Mouse (Mus musculus) limb, embryonic 11.5 days (tissue): ENCODE measurements around the gene Pex10. TPM values are rescaled to one million over a fixed set of nuclear protein-coding genes. Genes with fewer than 3 reads are reported as not detected.

ENCODE experiments used
- ATAC-seq: fragments of 200-750 bp; cut with Nextera tagmentation; 2 replicates; pipeline ENCODE4 v1.8.0; 2017; ENCODE audit warnings: low read depth; ENCODE audit not compliant: insufficient number of reproducible peaks, low FRiP score, low TSS enrichment
- DNase-seq: peaks from one replicate; pipeline ENCODE4 v3.0.0-alpha.2; 2015; ENCODE audit warnings: low spot score
- H3K27ac ChIP-seq: fragments of 300-500 bp; sonication (generic); replicated peaks from 2 replicates; pipeline ENCODE4 v1.5.1; 2014; ENCODE audit warnings: low read depth, mild to moderate bottlenecking, low read length
- H3K27me3 ChIP-seq: fragments of 300-500 bp; sonication (generic); 2 replicates; pipeline ENCODE4 v1.6.1; 2014; ENCODE audit warnings: mild to moderate bottlenecking, low read length, mixed read lengths; ENCODE audit not compliant: control insufficient read depth, insufficient read depth
- H3K36me3 ChIP-seq: fragments of 300-500 bp; sonication (generic); 2 replicates; pipeline ENCODE4 v1.6.1; 2014; ENCODE audit warnings: mild to moderate bottlenecking, low read length, moderate library complexity, mixed read lengths; ENCODE audit not compliant: control insufficient read depth, insufficient read depth
- H3K4me1 ChIP-seq: fragments of 300-500 bp; sonication (generic); 2 replicates; pipeline ENCODE4 v1.6.1; 2014; ENCODE audit warnings: low read length, mixed read lengths; ENCODE audit not compliant: control insufficient read depth, insufficient read depth
- H3K4me2 ChIP-seq: fragments of 300-500 bp; sonication (generic); 2 replicates; pipeline ENCODE4 v1.6.1; 2014; ENCODE audit warnings: low read depth, mild to moderate bottlenecking, moderate library complexity; ENCODE audit not compliant: severe bottlenecking
- H3K4me3 ChIP-seq: fragments of 300-500 bp; sonication (generic); 2 replicates; pipeline ENCODE4 v1.5.1; 2014; ENCODE audit warnings: low read depth, low read length
- H3K9ac ChIP-seq: fragments of 300-500 bp; sonication (generic); 2 replicates; pipeline ENCODE4 v1.6.1; 2014; ENCODE audit warnings: mild to moderate bottlenecking, low read length
- H3K9me3 ChIP-seq: fragments of 300-500 bp; sonication (generic); 2 replicates; pipeline ENCODE4 v1.6.1; 2016; ENCODE audit warnings: low read length; ENCODE audit not compliant: control insufficient read depth
- WGBS: fragments of 180-500 bp; shearing (Covaris S2); extraction: QIAGEN DNeasy Blood & Tissue Kit; methylation state at CpG from one replicate; pipeline ENCODE4 v1.1.7; 2014; 5-methylcytosine and 5-hydroxymethylcytosine counted together
- polyA plus RNA-seq: library from polyadenylated mRNA; unstranded; fragments of >200 nt; fragmentation: Nextera tagmentation; extraction: Ambion mirVana; gene quantifications from 2 replicates; pipeline ENCODE4 v1.2.1, GENCODE M21; 2014

Pex10 gene
- polyA plus RNA-seq: 6.5 and 8.5 TPM in 2 replicates

- peak; percentile 99 for DNase-seq
- peak within 1 kb of the TSS; percentile 81 for H3K4me2 ChIP-seq
These were observed at the start of gene Pex10 for GRCm38 (mm10) chr4:155066834-155067522. Gene Pex10 (plus strand): TSS chr4:155067016.

GRCm38 (mm10) chr4:155017253-155017878 is 49.5 kb upstream of the Pex10 start:
- H3K4me1 ChIP-seq: peaks cover 6% of the 10 kb centered on the region
- H3K27me3 ChIP-seq: no peaks in the 10 kb centered on the region
- 69% methylated on average over 11 of the region's 11 CpGs for WGBS

More at GRCm38 (mm10) chr4:155066834-155067522, at the start of gene Pex10:
- Histone ChIP-seq H3K27me3 (no peaks in the 10 kb centered on the region), H3K4me3 (peak within 1 kb of the TSS; percentile 62), H3K9ac (peak within 1 kb of the TSS; percentile 76), H3K9me3 (no peaks in the 10 kb centered on the region), H3K36me3 (peaks cover 24% of the 10 kb centered on the region), H3K4me1 (peaks cover 10% of the 10 kb centered on the region; the same call in 1 of the 2 replicates), H3K27ac (0 out of 2 replicates have a peak within 1 kb of the TSS, but pooled peaks have one; percentile 39)
- peak; percentile 93 for ATAC-seq
- WGBS: under 1% methylated on average over 48 of the region's 48 CpGs

GRCm38 (mm10) chr4:155018066-155018465 is 48.8 kb upstream of the Pex10 start:
- H3K9me3 ChIP-seq: no peaks in the 10 kb centered on the region
- H3K27me3 ChIP-seq: no peaks in the 10 kb centered on the region
- no peak overlapping the region for H3K4me2 ChIP-seq
- no peak overlapping the region for H3K9ac ChIP-seq
- 64% methylated on average over 8 of the region's 8 CpGs for WGBS
- no peak overlapping the region for H3K27ac ChIP-seq
- DNase-seq: no peak
- H3K4me1 ChIP-seq: peaks cover 6% of the 10 kb centered on the region
- H3K36me3 ChIP-seq: no peaks in the 10 kb centered on the region
- no peak for ATAC-seq
- H3K4me3 ChIP-seq: no peak overlapping the region

More at GRCm38 (mm10) chr4:155017253-155017878, 49.5 kb upstream of the Pex10 start:
- H3K27ac ChIP-seq: no peak overlapping the region
- no peaks in the 10 kb centered on the region for H3K36me3 ChIP-seq
- DNase-seq: no peak
- H3K9ac ChIP-seq: no peak overlapping the region
- H3K4me2 ChIP-seq: no peak overlapping the region
- H3K9me3 ChIP-seq: no peaks in the 10 kb centered on the region
- H3K4me3 ChIP-seq: no peak overlapping the region
- no peak for ATAC-seq

GRCm38 (mm10) chr4:155018601-155019335 is 48.0 kb upstream of the Pex10 start:
- Histone ChIP-seq H3K27ac (no peak overlapping the region), H3K36me3 (no peaks in the 10 kb centered on the region), H3K4me3 (no peak overlapping the region), H3K4me1 (peaks cover 6% of the 10 kb centered on the region), H3K9me3 (no peaks in the 10 kb centered on the region), H3K9ac (no peak overlapping the region), H3K27me3 (no peaks in the 10 kb centered on the region), H3K4me2 (no peak overlapping the region; the same call in 1 of the 2 replicates)
- 5% methylated on average over 15 of the region's 15 CpGs for WGBS
- DNase-seq: peak; percentile 79
- peak; percentile 27; the same call in 1 of the 2 replicates for ATAC-seq

GRCm38 (mm10) chr4:155019336-155019847 is 47.4 kb upstream of the Pex10 start:
- no peaks in the 10 kb centered on the region for H3K27me3 ChIP-seq
- peaks cover 6% of the 10 kb centered on the region for H3K4me1 ChIP-seq
- no peak overlapping the region for H3K4me3 ChIP-seq
- H3K9me3 ChIP-seq: no peaks in the 10 kb centered on the region
- no peak for ATAC-seq
- H3K9ac ChIP-seq: no peak overlapping the region
- H3K4me2 ChIP-seq: no peak overlapping the region; the same call in 1 of the 2 replicates
- 0% methylated on average over 10 of the region's 10 CpGs for WGBS
- H3K27ac ChIP-seq: no peak overlapping the region
- DNase-seq: peak; percentile 50
- H3K36me3 ChIP-seq: no peaks in the 10 kb centered on the region

GRCm38 (mm10) chr4:155020141-155020540 is 46.7 kb upstream of the Pex10 start:
- H3K27me3 ChIP-seq: no peaks in the 10 kb centered on the region
- no peak overlapping the region for H3K9ac ChIP-seq
- ATAC-seq (no peak), DNase-seq (no peak)
- H3K36me3 ChIP-seq: no peaks in the 10 kb centered on the region
- no peak overlapping the region for H3K27ac ChIP-seq
- no peak overlapping the region for H3K4me3 ChIP-seq
- no peaks in the 10 kb centered on the region for H3K9me3 ChIP-seq
- WGBS: 41% methylated on average over 1 of the region's 1 CpGs
- peaks cover 6% of the 10 kb centered on the region for H3K4me1 ChIP-seq
- no peak overlapping the region for H3K4me2 ChIP-seq

- H3K4me1 ChIP-seq: peaks cover 6% of the 10 kb centered on the region
- H3K9ac ChIP-seq: no peak overlapping the region
- no peak for DNase-seq
- H3K4me2 ChIP-seq: no peak overlapping the region
- no peaks in the 10 kb centered on the region for H3K36me3 ChIP-seq
- H3K9me3 ChIP-seq: no peaks in the 10 kb centered on the region
- H3K4me3 ChIP-seq: no peak overlapping the region
- no peak overlapping the region for H3K27ac ChIP-seq
- no peak for ATAC-seq
- no peaks in the 10 kb centered on the region for H3K27me3 ChIP-seq
- WGBS: 64% methylated on average over 9 of the region's 9 CpGs
These were observed 46.0 kb upstream of the Pex10 start for GRCm38 (mm10) chr4:155020813-155021212.

GRCm38 (mm10) chr4:155022228-155022855 is 44.5 kb upstream of the Pex10 start:
- Histone ChIP-seq H3K4me1 (peaks cover 6% of the 10 kb centered on the region), H3K27me3 (no peaks in the 10 kb centered on the region), H3K36me3 (no peaks in the 10 kb centered on the region), H3K4me3 (no peak overlapping the region), H3K27ac (no peak overlapping the region), H3K9me3 (no peaks in the 10 kb centered on the region), H3K9ac (no peak overlapping the region), H3K4me2 (no peak overlapping the region)
- DNase-seq (no peak), ATAC-seq (no peak)
- 67% methylated on average over 7 of the region's 7 CpGs for WGBS
